Mouse (Mus musculus) stomach, embryonic 16.5 days (tissue): ENCODE measurements around the gene Klk1b4. TPM values are rescaled to one million over a fixed set of nuclear protein-coding genes. Genes with fewer than 3 reads are reported as not detected.
A peak's percentile ranks its signal among the peaks of the same experiment; 100 is the strongest.
"Not testable (repeated sequence)": the region's sequence is repeated elsewhere in the genome, so short reads cannot be mapped to it uniquely, and the experiment has no call there.

Source experiments
- ATAC-seq: fragments of 200-750 bp; cut with Nextera tagmentation; 2 replicates; pipeline ENCODE4 v1.8.0; 2017; ENCODE audit warnings: moderate number of reproducible peaks, moderate TSS enrichment; ENCODE audit not compliant: insufficient read depth, low FRiP score
- H3K27ac ChIP-seq: fragments of 300-500 bp; sonication (generic); 2 replicates; pipeline ENCODE4 v1.5.1; 2014; ENCODE audit warnings: low read length
- H3K27me3 ChIP-seq: fragments of 300-500 bp; sonication (generic); 2 replicates; pipeline ENCODE4 v1.6.1; 2014; ENCODE audit warnings: low read length, control low read depth, mixed read lengths; ENCODE audit not compliant: control insufficient read depth, insufficient read depth
- H3K36me3 ChIP-seq: fragments of 300-500 bp; sonication (generic); 2 replicates; pipeline ENCODE4 v1.6.1; 2014; ENCODE audit warnings: low read length; ENCODE audit not compliant: control insufficient read depth, insufficient read depth
- H3K4me1 ChIP-seq: fragments of 300-500 bp; sonication (generic); 2 replicates; pipeline ENCODE4 v1.6.1; 2014; ENCODE audit warnings: low read length, control low read depth, mixed read lengths; ENCODE audit not compliant: control insufficient read depth, insufficient read depth
- H3K4me2 ChIP-seq: fragments of 300-500 bp; sonication (generic); 2 replicates; pipeline ENCODE4 v1.6.1; 2014; ENCODE audit warnings: low read depth, low read length, mixed read lengths
- H3K4me3 ChIP-seq: fragments of 300-500 bp; sonication (generic); replicated peaks from 2 replicates; pipeline ENCODE4 v1.5.1; 2014; ENCODE audit warnings: mild to moderate bottlenecking, low read length
- H3K9ac ChIP-seq: fragments of 300-500 bp; sonication (generic); 2 replicates; pipeline ENCODE4 v1.6.1; 2014; ENCODE audit warnings: low read length
- H3K9me3 ChIP-seq: fragments of 300-500 bp; sonication (generic); replicated peaks from 2 replicates; pipeline ENCODE4 v1.6.1; 2016; ENCODE audit warnings: low read length, control low read depth; ENCODE audit not compliant: control insufficient read depth
- WGBS: fragments of 180-500 bp; shearing (Covaris S2); extraction: QIAGEN DNeasy Blood & Tissue Kit; methylation state at CpG from one replicate; pipeline ENCODE4 v1.1.7; 2014; 5-methylcytosine and 5-hydroxymethylcytosine counted together
- polyA plus RNA-seq: library from polyadenylated mRNA; unstranded; fragments of >200 nt; fragmentation: Nextera tagmentation; extraction: Ambion mirVana; gene quantifications from 2 replicates; pipeline ENCODE4 v1.2.1, GENCODE M21; 2015

Klk1b4 gene
- polyA plus RNA-seq, 1 experiment from 2014 or later: 0.72 TPM

GRCm38 (mm10) chr7:44247971-44248370, 40.7 kb downstream of the Klk1b4 start:
- Histone ChIP-seq H3K4me2 (peak overlapping the region; percentile 81), H3K9me3 (no peaks in the 10 kb centered on the region), H3K4me1 (peaks cover 11% of the 10 kb centered on the region), H3K9ac (peak overlapping the region; percentile 91), H3K27me3 (no peaks in the 10 kb centered on the region), H3K27ac (no peak overlapping the region), H3K36me3 (peaks cover 11% of the 10 kb centered on the region; the same call in 1 of the 2 replicates), H3K4me3 (peak overlapping the region; percentile 96)
- 69% methylated on average over 2 of the region's 2 CpGs for WGBS
- no peak for ATAC-seq

- H3K4me2 ChIP-seq: no peak overlapping the region
- H3K27me3 ChIP-seq: no peaks in the 10 kb centered on the region
- no peak overlapping the region for H3K4me3 ChIP-seq
- H3K36me3 ChIP-seq: peaks cover 11% of the 10 kb centered on the region; the same call in 1 of the 2 replicates
- H3K9ac ChIP-seq: no peak overlapping the region
- 91% methylated on average over 4 of the region's 4 CpGs for WGBS
- ATAC-seq: no peak
- H3K27ac ChIP-seq: no peak overlapping the region
- peaks cover 11% of the 10 kb centered on the region for H3K4me1 ChIP-seq
- no peaks in the 10 kb centered on the region for H3K9me3 ChIP-seq
Measured at GRCm38 (mm10) chr7:44249248-44249647, 42.0 kb downstream of the Klk1b4 start.

GRCm38 (mm10) chr7:44250732-44251275, 43.6 kb downstream of the Klk1b4 start:
- not testable (repeated sequence) for ATAC-seq, H3K9me3 ChIP-seq, H3K27ac ChIP-seq, H3K4me3 ChIP-seq, H3K4me1 ChIP-seq, H3K27me3 ChIP-seq, H3K4me2 ChIP-seq, H3K9ac ChIP-seq
- H3K36me3 ChIP-seq: peaks cover 11% of the 10 kb centered on the region; the same call in 1 of the 2 replicates
- 87% methylated on average over 17 of the region's 17 CpGs for WGBS

- H3K27me3 ChIP-seq: no peaks in the 10 kb centered on the region
- peaks cover 11% of the 10 kb centered on the region; the same call in 1 of the 2 replicates for H3K36me3 ChIP-seq
- H3K4me2 ChIP-seq: no peak overlapping the region
- H3K9ac ChIP-seq: no peak overlapping the region
- H3K4me3 ChIP-seq: no peak overlapping the region
- no peaks in the 10 kb centered on the region for H3K9me3 ChIP-seq
- H3K27ac ChIP-seq: no peak overlapping the region
- H3K4me1 ChIP-seq: peaks cover under 1% of the 10 kb centered on the region; the same call in 1 of the 2 replicates
- peak; percentile 23; the same call in 1 of the 2 replicates for ATAC-seq
- WGBS: 65% methylated on average over 15 of the region's 15 CpGs
Measured at GRCm38 (mm10) chr7:44253023-44253616, 45.9 kb downstream of the Klk1b4 start.

GRCm38 (mm10) chr7:44254930-44255329, 47.7 kb downstream of the Klk1b4 start:
- Histone ChIP-seq H3K4me3 (no peak overlapping the region), H3K9ac (no peak overlapping the region), H3K27ac (no peak overlapping the region), H3K4me2 (no peak overlapping the region), H3K36me3 (peaks cover 8% of the 10 kb centered on the region; the same call in 1 of the 2 replicates), H3K4me1 (no peaks in the 10 kb centered on the region), H3K27me3 (no peaks in the 10 kb centered on the region), H3K9me3 (no peaks in the 10 kb centered on the region)
- no peak for ATAC-seq
- 74% methylated on average over 6 of the region's 6 CpGs for whole genome bisulfite sequencing

- 70% methylated on average over 4 of the region's 4 CpGs for WGBS
- Histone ChIP-seq H3K4me3 (no peak within 1 kb of the TSS), H3K9me3 (no peaks in the 10 kb centered on the region), H3K27ac (no peak within 1 kb of the TSS), H3K27me3 (no peaks in the 10 kb centered on the region), H3K36me3 (peaks cover 5% of the 10 kb centered on the region; the same call in 1 of the 2 replicates), H3K4me2 (no peak within 1 kb of the TSS), H3K4me1 (no peaks in the 10 kb centered on the region), H3K9ac (no peak within 1 kb of the TSS)
- no peak for ATAC-seq
Measured at GRCm38 (mm10) chr7:44257278-44257677, 50.0 kb downstream of the Klk1b4 start, which contains the start of gene Acp4. TSS of gene Acp4 (minus strand) at chr7:44257378.

- H3K4me2 ChIP-seq: no peak overlapping the region
- 0 out of 2 replicates have a peak, but pooled peaks cover 5% of the 10 kb centered on the region for H3K4me1 ChIP-seq
- no peaks in the 10 kb centered on the region for H3K9me3 ChIP-seq
- no peak for ATAC-seq
- no peaks in the 10 kb centered on the region; the same call in 1 of the 2 replicates for H3K27me3 ChIP-seq
- 69% methylated on average over 6 of the region's 6 CpGs for WGBS
- no peaks in the 10 kb centered on the region for H3K36me3 ChIP-seq
- H3K9ac ChIP-seq: no peak overlapping the region
- H3K27ac ChIP-seq: no peak overlapping the region
- no peak overlapping the region for H3K4me3 ChIP-seq
Measured at GRCm38 (mm10) chr7:44260410-44260809, 53.2 kb downstream of the Klk1b4 start.

GRCm38 (mm10) chr7:44261147-44261546, 53.9 kb downstream of the Klk1b4 start, which contains the start of gene Gm15517:
TSS of gene Gm15517 (plus strand) at chr7:44261447.
- 50% methylated on average over 5 of the region's 5 CpGs for WGBS
- ATAC-seq: no peak
- no peak within 1 kb of the TSS for H3K27ac ChIP-seq
- H3K4me1 ChIP-seq: 0 out of 2 replicates have a peak, but pooled peaks cover 5% of the 10 kb centered on the region
- H3K9me3 ChIP-seq: no peaks in the 10 kb centered on the region
- no peaks in the 10 kb centered on the region for H3K36me3 ChIP-seq
- no peak within 1 kb of the TSS for H3K4me2 ChIP-seq
- no peak within 1 kb of the TSS for H3K4me3 ChIP-seq
- H3K27me3 ChIP-seq: no peaks in the 10 kb centered on the region; the same call in 1 of the 2 replicates
- H3K9ac ChIP-seq: no peak within 1 kb of the TSS
